Mouse (Mus musculus) adrenal gland, postnatal 0 days (tissue): ENCODE results near the gene Pmm2. TPM values are rescaled to one million over a fixed set of nuclear protein-coding genes. Genes with fewer than 3 reads are reported as not detected.

Experiments
- microRNA-seq: library from miRNA; unstranded; fragments of <30 nt; microRNA quantifications from one replicate; pipeline ENCODE4, GENCODE M21; 2016; ENCODE audit warnings: borderline replicate concordance; ENCODE audit not compliant: insufficient number of aligned reads
- polyA plus RNA-seq: library from polyadenylated mRNA; unstranded; fragments of >200 nt; fragmentation: Nextera tagmentation; extraction: Ambion mirVana; gene quantifications from 2 replicates; pipeline ENCODE4 v1.2.1, GENCODE M21; 2015

Pmm2 gene
- polyA plus RNA-seq = 26.1 and 46.1 TPM in 2 replicates

GRCm38 (mm10) chr16:8637217-8638051 is at the start of gene Pmm2, which contains the start of gene Tmem186:
Gene Pmm2, plus strand, starts transcription at chr16:8637674.
Gene Tmem186, minus strand, starts transcription at chr16:8637712.

GRCm38 (mm10) chr16:8671551-8672349 is 34.3 kb downstream of the Pmm2 start, which contains the start of gene Carhsp1:
Gene Carhsp1, minus strand, starts transcription at chr16:8672155.

GRCm38 (mm10) chr16:8680470-8680869 is 43.0 kb downstream of the Pmm2 start, which contains the start of gene Gm5767:
Gene Gm5767, plus strand, starts transcription at chr16:8680770.

Small RNA genes within 50 kb of the gene (microRNA-seq; reads per million reads assigned to microRNA genes)
- not detected for gene Gm22137

Other genes with a start within 250 kb of the Pmm2 start
- gene Tmem114, start 212.5 kb upstream of the Pmm2 start, polyA plus RNA-seq = 0.08 TPM in 1 of 2 replicates, not detected in the other
- 29.3 TPM in 2 replicates for gene Mettl22, start 166.9 kb upstream of the Pmm2 start, polyA plus RNA-seq
- 24.2 and 24.9 TPM in 2 replicates for gene Abat, start 124.2 kb upstream of the Pmm2 start, polyA plus RNA-seq
- gene Tmem186, start within 50 bp of the Pmm2 start, polyA plus RNA-seq = 7.5 and 11.6 TPM in 2 replicates
- gene Carhsp1, start 34.5 kb downstream of the Pmm2 start, polyA plus RNA-seq = 87.2 and 89.8 TPM in 2 replicates
- 0.32 TPM in 1 of 2 replicates, not detected in the other for gene Gm5767, start 43.1 kb downstream of the Pmm2 start, polyA plus RNA-seq
- gene Usp7, start 154.6 kb downstream of the Pmm2 start, polyA plus RNA-seq = 15.5 and 16.9 TPM in 2 replicates
- gene 1810013L24Rik, start 192.4 kb downstream of the Pmm2 start, polyA plus RNA-seq = 17.8 and 21.4 TPM in 2 replicates